Mouse (Mus musculus) layer of hippocampus, postnatal 10 days (tissue): ENCODE data around the gene Ccm2l. TPM values are rescaled to one million over a fixed set of nuclear protein-coding genes. Genes with fewer than 3 reads are reported as not detected.
A peak's percentile ranks its signal among the peaks of the same experiment; 100 is the strongest.

Experiments
- DNase-seq, 2 experiments: peaks; one replicate each; pipeline ENCODE4 v3.0.0; 2021; ENCODE audit warnings: low spot score in 2 of 2
- total RNA-seq, 2 experiments: library from RNA; stranded (reverse); gene quantifications; 2 replicates each; pipeline ENCODE4 v1.2.3; 2021

Gene Ccm2l
- total RNA-seq, 2 experiments from 2014 or later = 6.8 to 9.8 TPM

- DNase-seq = no peak
Observed at GRCm38 (mm10) chr2:153051537-153051936, 14.2 kb upstream of the Ccm2l start.

- peak; percentile 41 to 44 for DNase-seq
Observed at GRCm38 (mm10) chr2:153052700-153053351, 12.9 kb upstream of the Ccm2l start.

- no peak for DNase-seq
Observed at GRCm38 (mm10) chr2:153053896-153054295, 11.9 kb upstream of the Ccm2l start.

GRCm38 (mm10) chr2:153055270-153055920 is 10.4 kb upstream of the Ccm2l start:
- DNase-seq = no peak

- no peak for DNase-seq
Observed at GRCm38 (mm10) chr2:153058365-153058764, 7.4 kb upstream of the Ccm2l start.

GRCm38 (mm10) chr2:153060216-153060615 is 5.5 kb upstream of the Ccm2l start:
- DNase-seq = no peak

- DNase-seq = peak; percentile 38 to 42
Observed at GRCm38 (mm10) chr2:153063394-153063793, 2.4 kb upstream of the Ccm2l start.

- no peak for DNase-seq
Observed at GRCm38 (mm10) chr2:153064190-153064970, 1.4 kb upstream of the Ccm2l start.

GRCm38 (mm10) chr2:153066991-153067390 is 1.2 kb downstream of the Ccm2l start:
- no peak for DNase-seq

GRCm38 (mm10) chr2:153070762-153071490 is 5.2 kb downstream of the Ccm2l start:
- peak; percentile 39 to 42 for DNase-seq

- peak; percentile 68 to 71 for DNase-seq
Observed at GRCm38 (mm10) chr2:153071491-153072184, 5.9 kb downstream of the Ccm2l start.

- DNase-seq = no peak
Observed at GRCm38 (mm10) chr2:153074651-153075050, 8.9 kb downstream of the Ccm2l start.

- DNase-seq = no peak
Observed at GRCm38 (mm10) chr2:153075961-153076360, 10.2 kb downstream of the Ccm2l start.

GRCm38 (mm10) chr2:153080841-153081523 is 15.2 kb downstream of the Ccm2l start:
- DNase-seq = peak; percentile 83 to 84

- no peak for DNase-seq
Observed at GRCm38 (mm10) chr2:153081866-153082265, 16.1 kb downstream of the Ccm2l start.

GRCm38 (mm10) chr2:153083275-153083674 is 17.5 kb downstream of the Ccm2l start:
- DNase-seq = no peak

GRCm38 (mm10) chr2:153083824-153084223 is 18.1 kb downstream of the Ccm2l start:
- DNase-seq = no peak

GRCm38 (mm10) chr2:153084261-153084976 is 18.7 kb downstream of the Ccm2l start:
- DNase-seq = no peak

- no peak for DNase-seq
Observed at GRCm38 (mm10) chr2:153085556-153085955, 19.8 kb downstream of the Ccm2l start.

GRCm38 (mm10) chr2:153086166-153086565 is 20.4 kb downstream of the Ccm2l start:
- no peak for DNase-seq
